Mouse (Mus musculus) ES-Bruce4 (cell line): ENCODE measurements around the gene Agfg2. TPM values are rescaled to one million over a fixed set of nuclear protein-coding genes. Genes with fewer than 3 reads are reported as not detected.

Experiments used
- H3K27ac ChIP-seq: 2 replicates; pipeline ENCODE4 v1.5.1; 2012; ENCODE audit warnings: low read length, inconsistent platforms; ENCODE audit not compliant: insufficient read depth
- H3K27me3 ChIP-seq: 2 replicates; pipeline ENCODE4 v1.6.1; 2012; ENCODE audit warnings: mild to moderate bottlenecking, low read length, inconsistent platforms; ENCODE audit not compliant: control insufficient read depth, poor library complexity, insufficient read depth, severe bottlenecking
- H3K36me3 ChIP-seq: 2 replicates; pipeline ENCODE4 v1.6.1; 2012; ENCODE audit warnings: inconsistent platforms, mild to moderate bottlenecking, low read length, moderate library complexity; ENCODE audit not compliant: control insufficient read depth, poor library complexity, insufficient read depth, severe bottlenecking
- H3K4me1 ChIP-seq: one replicate; pipeline ENCODE4 v1.8.1; 2011; ENCODE audit warnings: low read length; ENCODE audit not compliant: control insufficient read depth, insufficient read depth
- H3K4me3 ChIP-seq: 2 replicates; pipeline ENCODE4 v1.5.1; 2011; ENCODE audit warnings: low read depth, mild to moderate bottlenecking, low read length
- H3K9ac ChIP-seq: 2 replicates; pipeline ENCODE4 v1.6.1; 2012; ENCODE audit warnings: low read depth, mild to moderate bottlenecking, inconsistent platforms; ENCODE audit not compliant: poor library complexity, severe bottlenecking
- H3K9me3 ChIP-seq: replicated peaks from 2 replicates; pipeline ENCODE4 v1.6.1; 2012; ENCODE audit warnings: mild to moderate bottlenecking, low read length, inconsistent platforms; ENCODE audit not compliant: control insufficient read depth, poor library complexity, insufficient read depth, severe bottlenecking
- CTCF ChIP-seq: IDR thresholded peaks from one replicate; pipeline ENCODE4 v1.8.1; 2011; ENCODE audit warnings: low read depth, low read length
- EP300 ChIP-seq: IDR thresholded peaks from 2 replicates; pipeline ENCODE4 v1.6.1; 2011; ENCODE audit warnings: low read depth, low read length; ENCODE audit not compliant: insufficient read depth
- POLR2A ChIP-seq: IDR thresholded peaks from one replicate; pipeline ENCODE4 v1.8.1; 2011; ENCODE audit warnings: low read length; ENCODE audit not compliant: insufficient read depth
- polyA plus RNA-seq: library from polyadenylated mRNA; stranded (reverse); fragments of >200 nt; gene quantifications from 2 replicates; pipeline ENCODE4 v1.2.4, GENCODE M21; 2011; ENCODE audit warnings: low read depth; ENCODE audit not compliant: missing spikeins, insufficient read depth, insufficient read length

Agfg2 gene
- polyA plus RNA-seq, 1 experiment = 14.8 TPM

DNA sequence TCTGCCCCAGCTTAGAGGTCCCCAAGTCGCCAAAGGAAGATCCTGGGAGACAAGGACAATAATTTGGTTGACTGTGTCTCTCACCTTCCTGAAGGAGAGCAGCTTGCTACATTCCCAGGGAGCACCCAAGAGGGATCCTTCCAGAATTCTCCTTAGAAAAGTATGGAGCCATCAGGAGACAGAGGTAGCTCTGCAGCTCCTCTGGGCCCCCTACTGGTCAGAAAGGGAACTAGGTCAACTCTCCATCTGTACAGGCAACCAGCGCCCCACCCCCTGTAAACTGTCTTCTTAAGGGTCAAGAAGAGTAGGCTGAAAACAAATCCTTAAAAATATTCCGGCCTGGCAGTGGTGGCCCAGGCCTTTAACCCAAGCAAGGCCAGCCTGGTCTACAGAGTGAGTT is 32.1 kb downstream of the Agfg2 start:
- no peaks in the 10 kb centered on the region for H3K9me3 ChIP-seq
- TF ChIP-seq EP300 = no peak
- TF ChIP-seq CTCF = peak; percentile 73

GRCm38 (mm10) chr5:137649669-137650571 is 34.6 kb downstream of the Agfg2 start:
- peaks cover 4% of the 10 kb centered on the region; the same call in 1 of the 2 replicates for H3K36me3 ChIP-seq
- no peaks in the 10 kb centered on the region for H3K4me1 ChIP-seq
- H3K4me3 ChIP-seq = peak overlapping the region; percentile 51
- peak overlapping the region; percentile 34; the same call in 1 of the 2 replicates for H3K9ac ChIP-seq
- no peaks in the 10 kb centered on the region for H3K27me3 ChIP-seq
- no peaks in the 10 kb centered on the region for H3K9me3 ChIP-seq
- peak overlapping the region; percentile 25 for H3K27ac ChIP-seq
- no peak for TF ChIP-seq CTCF
- no peak for TF ChIP-seq POLR2A
- no peak for TF ChIP-seq EP300

More for the DNA sequence above, 32.1 kb downstream of the Agfg2 start:
- no peak overlapping the region for H3K27ac ChIP-seq
- peaks cover 4% of the 10 kb centered on the region; the same call in 1 of the 2 replicates for H3K36me3 ChIP-seq
- no peak overlapping the region for H3K4me3 ChIP-seq
- H3K9ac ChIP-seq = no peak overlapping the region
- no peaks in the 10 kb centered on the region for H3K4me1 ChIP-seq
- no peaks in the 10 kb centered on the region for H3K27me3 ChIP-seq

DNA sequence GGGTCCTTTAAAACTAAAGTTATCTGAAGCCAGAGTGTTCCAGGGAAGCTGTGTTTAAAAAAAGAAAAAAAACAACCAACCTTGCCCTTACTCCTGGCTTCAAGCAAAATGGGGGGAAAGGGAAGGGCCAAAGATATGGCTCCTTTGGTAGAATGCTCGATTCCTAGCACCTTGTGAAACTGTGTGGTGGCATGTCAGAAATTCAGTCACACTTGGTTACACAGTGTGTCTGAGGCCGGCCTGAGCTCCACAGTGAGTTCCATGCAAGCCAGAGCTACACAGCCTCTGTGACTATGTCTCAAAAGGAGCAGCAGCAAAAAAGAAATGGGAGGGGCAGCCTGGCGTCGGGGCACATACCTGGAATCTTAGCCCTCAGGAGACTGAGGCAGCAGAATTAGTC is 35.3 kb downstream of the Agfg2 start:
- no peaks in the 10 kb centered on the region for H3K4me1 ChIP-seq
- peak overlapping the region; percentile 22; the same call in 1 of the 2 replicates for H3K27ac ChIP-seq

DNA sequence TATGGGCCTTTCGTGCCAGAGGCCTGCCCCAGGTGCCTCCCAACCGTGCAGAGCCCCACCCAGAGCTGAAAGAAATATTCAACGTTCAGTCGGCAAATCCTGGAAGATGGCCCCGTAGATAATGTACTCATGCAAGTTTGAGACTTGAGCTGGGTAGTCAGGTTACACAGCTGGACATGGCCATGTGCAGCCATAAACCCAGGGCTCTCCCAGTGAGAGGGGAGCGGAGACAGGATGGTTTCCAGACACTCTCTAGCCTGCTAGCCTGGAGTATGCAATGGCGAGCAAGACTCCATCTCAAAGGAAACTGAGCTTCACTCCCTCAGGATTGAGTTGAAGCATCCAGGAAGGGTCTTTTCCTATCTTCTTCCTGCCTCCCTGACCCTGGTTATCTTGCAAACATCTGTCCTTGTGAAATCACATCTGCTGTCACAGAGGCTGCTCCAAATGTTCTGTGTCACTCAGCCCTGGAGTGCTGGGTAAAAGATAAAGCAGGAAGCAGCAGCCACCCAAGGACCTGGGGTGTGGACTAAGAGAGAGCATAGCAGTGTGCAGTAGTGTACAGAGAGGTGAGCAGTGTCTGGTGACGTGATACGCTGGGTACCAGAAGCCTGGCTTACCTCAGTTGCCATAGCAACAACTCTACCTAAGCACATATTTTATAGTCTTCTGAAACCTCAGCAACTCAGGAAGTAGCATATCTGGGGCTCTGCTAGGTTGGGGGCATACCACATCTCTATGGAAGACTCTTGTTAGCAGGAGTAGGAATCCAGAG is 36.5 kb downstream of the Agfg2 start:
- Histone ChIP-seq H3K9ac (no peak overlapping the region), H3K27me3 (no peaks in the 10 kb centered on the region), H3K4me1 (no peaks in the 10 kb centered on the region), H3K9me3 (no peaks in the 10 kb centered on the region), H3K27ac (no peak overlapping the region), H3K4me3 (no peak overlapping the region), H3K36me3 (peaks cover 4% of the 10 kb centered on the region; the same call in 1 of the 2 replicates)
- TF ChIP-seq POLR2A (no peak), CTCF (no peak), EP300 (no peak)

More for the DNA sequence above, 35.3 kb downstream of the Agfg2 start:
- H3K9me3 ChIP-seq = no peaks in the 10 kb centered on the region
- H3K27me3 ChIP-seq = no peaks in the 10 kb centered on the region
- H3K36me3 ChIP-seq = peaks cover 4% of the 10 kb centered on the region; the same call in 1 of the 2 replicates
- no peak for TF ChIP-seq POLR2A
- no peak for TF ChIP-seq CTCF
- TF ChIP-seq EP300 = no peak
- no peak overlapping the region for H3K4me3 ChIP-seq
- H3K9ac ChIP-seq = 0 out of 2 replicates have a peak overlapping the region, but pooled peaks have one; percentile 34

DNA sequence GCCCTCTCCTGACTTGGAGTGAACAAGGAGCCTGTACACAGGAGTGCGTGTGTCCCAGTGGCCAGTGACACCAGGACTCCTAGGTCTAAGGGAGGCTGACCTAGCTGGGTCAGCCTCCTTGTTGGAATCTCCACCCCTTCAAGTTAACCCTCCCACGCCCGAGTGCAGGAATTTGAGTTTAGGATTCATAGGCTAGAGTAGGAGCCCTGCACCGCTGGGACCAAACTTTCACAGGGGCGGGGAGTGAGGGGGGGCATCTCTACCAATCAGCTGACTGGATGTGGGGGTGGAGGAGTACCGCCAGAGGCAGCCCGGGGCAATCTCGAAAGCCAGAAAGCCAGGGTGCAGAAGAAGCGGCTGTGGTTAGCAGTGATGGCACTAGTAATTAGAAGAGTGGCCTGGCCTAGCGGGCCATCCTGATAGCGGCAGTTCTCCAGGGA is 38.9 kb downstream of the Agfg2 start, which contains the start of gene Irs3:
Gene Irs3, minus strand, starts transcription at position 63 of the 440 bp plus-strand sequence.
- peak within 1 kb of the TSS; percentile 35 for H3K9ac ChIP-seq
- no peaks in the 10 kb centered on the region for H3K36me3 ChIP-seq
- peak within 1 kb of the TSS; percentile 41 for H3K4me3 ChIP-seq
- H3K4me1 ChIP-seq = no peaks in the 10 kb centered on the region
- no peaks in the 10 kb centered on the region for H3K9me3 ChIP-seq
- no peak within 1 kb of the TSS for H3K27ac ChIP-seq
- TF ChIP-seq POLR2A = no peak
- no peak for TF ChIP-seq EP300
- TF ChIP-seq CTCF = no peak
- H3K27me3 ChIP-seq = no peaks in the 10 kb centered on the region
